Mouse (Mus musculus) embryonic facial prominence, embryonic 14.5 days (tissue): ENCODE results near the gene Vmn2r87. TPM values are rescaled to one million over a fixed set of nuclear protein-coding genes. Genes with fewer than 3 reads are reported as not detected.
"Not testable (repeated sequence)": the region's sequence is repeated elsewhere in the genome, so short reads cannot be mapped to it uniquely, and the experiment has no call there.

Source experiments
- ATAC-seq: fragments of 200-750 bp; cut with Nextera tagmentation; 2 replicates; pipeline ENCODE4 v1.8.0; 2017; ENCODE audit warnings: low read depth, moderate number of reproducible peaks, moderate TSS enrichment
- DNase-seq: peaks from one replicate; pipeline ENCODE4 v3.0.0-alpha.2; 2015; ENCODE audit warnings: low spot score
- H3K27ac ChIP-seq: fragments of 300-500 bp; sonication (generic); replicated peaks from 2 replicates; pipeline ENCODE4 v1.5.1; 2014; ENCODE audit warnings: low read depth, mild to moderate bottlenecking, low read length, moderate library complexity
- H3K27me3 ChIP-seq: fragments of 300-500 bp; sonication (generic); replicated peaks from 2 replicates; pipeline ENCODE4 v1.6.1; 2014; ENCODE audit warnings: low read length; ENCODE audit not compliant: control insufficient read depth, insufficient read depth
- H3K36me3 ChIP-seq: fragments of 300-500 bp; sonication (generic); 2 replicates; pipeline ENCODE4 v1.6.1; 2014; ENCODE audit warnings: low read length, mixed read lengths; ENCODE audit not compliant: control insufficient read depth, insufficient read depth
- H3K4me1 ChIP-seq: fragments of 300-500 bp; sonication (generic); 2 replicates; pipeline ENCODE4 v1.6.1; 2014; ENCODE audit warnings: antibody characterized with exemption, low read length; ENCODE audit not compliant: control insufficient read depth, insufficient read depth
- H3K4me2 ChIP-seq: fragments of 300-500 bp; sonication (generic); 2 replicates; pipeline ENCODE4 v1.6.1; 2014; ENCODE audit warnings: low read depth, mild to moderate bottlenecking, low read length, moderate library complexity, mixed read lengths
- H3K4me3 ChIP-seq: fragments of 300-500 bp; sonication (generic); 2 replicates; pipeline ENCODE4 v1.5.1; 2014; ENCODE audit warnings: low read depth, mild to moderate bottlenecking, low read length
- H3K9ac ChIP-seq: fragments of 300-500 bp; sonication (generic); 2 replicates; pipeline ENCODE4 v1.6.1; 2014; ENCODE audit warnings: low read depth, mild to moderate bottlenecking, low read length, moderate library complexity, mixed read lengths
- H3K9me3 ChIP-seq: fragments of 300-500 bp; sonication (generic); 2 replicates; pipeline ENCODE4 v1.6.1; 2016; ENCODE audit warnings: low read length; ENCODE audit not compliant: control insufficient read depth
- WGBS: fragments of 180-500 bp; shearing (Covaris S2); extraction: QIAGEN DNeasy Blood & Tissue Kit; methylation state at CpG from one replicate; pipeline ENCODE4 v1.1.7; 2014; 5-methylcytosine and 5-hydroxymethylcytosine counted together
- polyA plus RNA-seq: library from polyadenylated mRNA; unstranded; fragments of >200 nt; fragmentation: Nextera tagmentation; extraction: Ambion mirVana; gene quantifications from 2 replicates; pipeline ENCODE4 v1.2.1, GENCODE M21; 2014

The Vmn2r87 gene
- polyA plus RNA-seq = 0.04 TPM in 1 of 2 replicates, not detected in the other

GRCm38 (mm10) chr10:130497296-130497695 lies at the start of gene Vmn2r87:
Vmn2r87 (minus strand) TSS chr10:130497396.
- Histone ChIP-seq H3K36me3 (no peaks in the 10 kb centered on the region), H3K4me3 (no peak within 1 kb of the TSS), H3K4me1 (no peaks in the 10 kb centered on the region), H3K27ac (no peak within 1 kb of the TSS), H3K4me2 (no peak within 1 kb of the TSS), H3K27me3 (no peaks in the 10 kb centered on the region), H3K9me3 (no peaks in the 10 kb centered on the region), H3K9ac (no peak within 1 kb of the TSS)
- DNase-seq (no peak), ATAC-seq (no peak)

- ATAC-seq, H3K4me3 ChIP-seq, H3K9me3 ChIP-seq, H3K9ac ChIP-seq, H3K27me3 ChIP-seq, H3K4me1 ChIP-seq, H3K36me3 ChIP-seq, H3K27ac ChIP-seq, H3K4me2 ChIP-seq: not testable (repeated sequence)
- WGBS = 52% methylated on average over 1 of the region's 1 CpGs
- peak; percentile 57 for DNase-seq
Measured at GRCm38 (mm10) chr10:130544331-130544730, 47.1 kb upstream of the Vmn2r87 start.

- not testable (repeated sequence) for H3K36me3 ChIP-seq, H3K9me3 ChIP-seq, H3K27me3 ChIP-seq, H3K4me1 ChIP-seq
- Histone ChIP-seq H3K4me2 (peak overlapping the region; percentile 71), H3K27ac (peak overlapping the region; percentile 67), H3K9ac (peak overlapping the region; percentile 65), H3K4me3 (peak overlapping the region; percentile 53)
- under 1% methylated on average over 20 of the region's 21 CpGs for WGBS
- peak; percentile 98 for ATAC-seq
- DNase-seq = peak; percentile 87
Measured at GRCm38 (mm10) chr10:130541931-130542691, 44.9 kb upstream of the Vmn2r87 start.

GRCm38 (mm10) chr10:130536101-130536500 lies 38.9 kb upstream of the Vmn2r87 start:
- Histone ChIP-seq H3K4me2 (no peak overlapping the region), H3K36me3 (no peaks in the 10 kb centered on the region)

GRCm38 (mm10) chr10:130527926-130528325 lies 30.7 kb upstream of the Vmn2r87 start:
- no peaks in the 10 kb centered on the region for H3K27me3 ChIP-seq
- no peaks in the 10 kb centered on the region for H3K9me3 ChIP-seq
- peak; percentile 30 for DNase-seq
- H3K9ac ChIP-seq = no peak overlapping the region
- H3K4me2 ChIP-seq = no peak overlapping the region
- no peaks in the 10 kb centered on the region for H3K36me3 ChIP-seq
- H3K4me1 ChIP-seq = no peaks in the 10 kb centered on the region
- H3K27ac ChIP-seq = no peak overlapping the region
- no peak for ATAC-seq
- no peak overlapping the region for H3K4me3 ChIP-seq
- 48% methylated on average over 10 of the region's 10 CpGs for WGBS

More at GRCm38 (mm10) chr10:130536101-130536500, 38.9 kb upstream of the Vmn2r87 start:
- Histone ChIP-seq H3K9me3 (no peaks in the 10 kb centered on the region), H3K9ac (no peak overlapping the region), H3K27me3 (no peaks in the 10 kb centered on the region), H3K4me1 (no peaks in the 10 kb centered on the region), H3K4me3 (no peak overlapping the region), H3K27ac (no peak overlapping the region)
- 70% methylated on average over 3 of the region's 3 CpGs for WGBS
- ATAC-seq = no peak
- DNase-seq = peak; percentile 11

- ATAC-seq = peak; percentile 97
- H3K4me1 ChIP-seq = no peaks in the 10 kb centered on the region
- peak overlapping the region; percentile 67 for H3K9ac ChIP-seq
- WGBS = 3% methylated on average over 32 of the region's 36 CpGs
- H3K27me3 ChIP-seq = no peaks in the 10 kb centered on the region
- H3K27ac ChIP-seq = no peak overlapping the region
- DNase-seq = peak; percentile 64
- H3K9me3 ChIP-seq = no peaks in the 10 kb centered on the region
- peak overlapping the region; percentile 49 for H3K4me3 ChIP-seq
- H3K4me2 ChIP-seq = peak overlapping the region; percentile 87
- no peaks in the 10 kb centered on the region for H3K36me3 ChIP-seq
Measured at GRCm38 (mm10) chr10:130470311-130470760, 26.9 kb downstream of the Vmn2r87 start.

GRCm38 (mm10) chr10:130455950-130456349 lies 41.2 kb downstream of the Vmn2r87 start, which contains the start of gene Vmn2r86:
Vmn2r86 (minus strand) TSS chr10:130456050.
- not testable (repeated sequence) for ATAC-seq, DNase-seq, H3K9ac ChIP-seq, H3K4me1 ChIP-seq, H3K36me3 ChIP-seq, H3K4me3 ChIP-seq, H3K27ac ChIP-seq, H3K27me3 ChIP-seq, H3K4me2 ChIP-seq, H3K9me3 ChIP-seq
- 82% methylated on average over 1 of the region's 1 CpGs for WGBS

GRCm38 (mm10) chr10:130444776-130445175 lies 52.4 kb downstream of the Vmn2r87 start:
- Histone ChIP-seq H3K4me2 (no peak overlapping the region), H3K9ac (no peak overlapping the region), H3K4me3 (no peak overlapping the region), H3K36me3 (no peaks in the 10 kb centered on the region), H3K9me3 (no peaks in the 10 kb centered on the region), H3K27me3 (no peaks in the 10 kb centered on the region), H3K4me1 (no peaks in the 10 kb centered on the region), H3K27ac (no peak overlapping the region)
- DNase-seq (no peak), ATAC-seq (no peak)
- WGBS = 87% methylated on average over 21 of the region's 21 CpGs
